Mouse (Mus musculus): ENCODE data around the gene Scel. TPM values are rescaled to one million over a fixed set of nuclear protein-coding genes. Genes with fewer than 3 reads are reported as not detected.
"Not testable (repeated sequence)": the region's sequence is repeated elsewhere in the genome, so short reads cannot be mapped to it uniquely, and the experiment has no call there.

Scel gene
- not detected in 2 replicates for total RNA-seq (2017)

DNA sequence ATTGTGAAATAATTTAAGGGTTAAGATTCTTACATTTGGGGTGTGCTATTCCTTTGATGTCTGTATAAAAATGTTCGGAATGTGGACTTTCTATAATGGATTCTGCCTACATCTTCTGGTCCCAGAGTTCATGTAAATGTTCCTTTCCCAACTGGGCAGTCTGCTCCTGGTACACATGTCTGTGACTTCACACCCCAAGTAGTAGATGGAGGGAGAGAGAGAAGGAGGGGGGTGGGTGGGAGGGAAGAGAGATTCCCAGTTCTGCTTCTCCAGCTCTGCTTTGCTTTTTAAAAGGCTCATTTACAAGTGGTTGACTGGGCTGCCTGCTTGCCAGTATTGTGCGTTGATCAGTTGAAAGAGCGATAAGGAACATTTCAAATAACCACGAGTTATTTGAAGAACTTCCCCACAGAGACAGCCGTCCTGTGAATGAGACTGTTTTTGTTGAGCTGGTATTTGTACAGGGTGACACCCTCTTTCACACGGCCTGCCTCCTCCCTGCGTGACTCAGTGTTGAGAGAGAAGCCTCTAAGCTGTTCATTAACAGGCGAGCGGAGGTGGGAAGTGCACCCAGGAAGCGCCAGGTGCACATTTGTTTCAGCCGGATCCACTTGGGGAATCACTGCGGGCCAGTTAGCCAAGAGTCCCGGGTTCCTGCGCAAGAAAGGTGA lies at the start of gene Scel:
Scel (plus strand) TSS at position 541 of the 671 bp plus-strand sequence.
- ATAC-seq (replicated peaks in 1 of 2; ENCODE audit: insufficient read depth in 1 of 2, low FRiP score in 2 of 2, low TSS enrichment in 1 of 2, low read depth in 1 of 2, poor library complexity in 2 of 2, severe bottlenecking in 2 of 2): peak in 1 of 2 experiments; percentile 46; a peak in 2 of 4 replicates

DNA sequence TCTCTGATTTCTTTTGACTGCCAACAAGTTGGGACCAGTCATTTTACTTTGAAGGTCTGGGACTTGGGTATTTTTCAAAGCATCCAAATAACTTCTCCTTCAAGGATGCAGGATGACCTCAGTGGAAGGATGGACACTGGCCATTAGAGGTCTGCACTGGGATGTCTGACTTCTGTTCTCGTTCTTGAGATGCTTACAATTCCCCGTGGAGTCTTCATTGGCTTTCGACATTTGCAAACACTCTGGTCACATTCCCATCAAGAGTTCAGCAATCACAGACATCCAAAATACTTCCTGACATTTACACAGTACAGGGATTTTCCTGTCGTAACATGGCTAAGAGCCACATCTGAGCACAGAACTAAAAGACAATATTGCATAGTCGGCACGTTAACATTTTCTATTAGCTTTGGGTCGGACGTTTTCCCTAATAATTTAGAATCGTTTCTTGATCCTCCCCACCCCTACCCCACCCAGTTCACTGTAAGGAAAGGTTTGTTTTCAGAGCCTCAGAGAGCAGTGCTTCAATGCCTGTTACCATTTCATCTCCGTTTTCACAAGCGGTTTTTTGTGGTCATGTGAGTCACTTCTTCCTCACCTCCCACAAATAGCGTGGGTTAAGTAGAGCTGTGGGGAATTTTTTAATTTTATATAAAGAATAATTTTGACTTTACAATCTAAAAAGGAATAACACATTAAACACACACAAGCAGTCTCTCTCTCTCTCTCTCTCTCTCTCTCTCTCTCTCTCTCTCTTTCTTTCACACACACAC lies 44.3 kb upstream of the Scel start:
- no peak for ATAC-seq (replicated peaks in 1 of 2; ENCODE audit: insufficient read depth in 1 of 2, low FRiP score in 2 of 2, low TSS enrichment in 1 of 2, low read depth in 1 of 2, poor library complexity in 2 of 2, severe bottlenecking in 2 of 2)

DNA sequence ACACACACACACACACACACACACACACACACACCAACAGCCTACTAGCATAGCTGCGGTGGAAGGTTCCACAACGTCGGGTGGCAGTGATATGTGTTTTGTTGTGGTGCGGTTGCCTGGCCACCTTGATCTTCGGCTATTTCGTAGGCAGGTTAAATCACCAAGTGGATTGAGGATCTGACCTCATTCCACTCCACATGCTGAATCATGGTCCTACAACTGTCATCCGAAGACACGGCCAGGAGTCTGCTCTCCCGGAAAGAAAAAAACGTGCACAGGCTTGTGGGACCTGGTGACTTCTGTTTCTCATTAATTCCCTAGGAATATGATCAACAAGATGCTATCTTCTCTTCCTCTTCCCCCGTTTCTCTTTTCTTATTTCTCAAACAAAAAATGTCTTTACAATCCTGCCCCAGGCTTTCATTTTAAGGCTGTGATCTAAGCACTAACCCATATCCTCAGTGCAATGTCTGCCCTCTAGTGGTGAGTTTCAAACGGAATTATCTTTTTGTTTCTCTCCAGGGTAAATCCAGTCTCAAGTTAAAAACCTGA lies 43.6 kb upstream of the Scel start:
- peak; percentile 99 to 100 for ATAC-seq (replicated peaks in 1 of 2; ENCODE audit: insufficient read depth in 1 of 2, low FRiP score in 2 of 2, low TSS enrichment in 1 of 2, low read depth in 1 of 2, poor library complexity in 2 of 2, severe bottlenecking in 2 of 2)

DNA sequence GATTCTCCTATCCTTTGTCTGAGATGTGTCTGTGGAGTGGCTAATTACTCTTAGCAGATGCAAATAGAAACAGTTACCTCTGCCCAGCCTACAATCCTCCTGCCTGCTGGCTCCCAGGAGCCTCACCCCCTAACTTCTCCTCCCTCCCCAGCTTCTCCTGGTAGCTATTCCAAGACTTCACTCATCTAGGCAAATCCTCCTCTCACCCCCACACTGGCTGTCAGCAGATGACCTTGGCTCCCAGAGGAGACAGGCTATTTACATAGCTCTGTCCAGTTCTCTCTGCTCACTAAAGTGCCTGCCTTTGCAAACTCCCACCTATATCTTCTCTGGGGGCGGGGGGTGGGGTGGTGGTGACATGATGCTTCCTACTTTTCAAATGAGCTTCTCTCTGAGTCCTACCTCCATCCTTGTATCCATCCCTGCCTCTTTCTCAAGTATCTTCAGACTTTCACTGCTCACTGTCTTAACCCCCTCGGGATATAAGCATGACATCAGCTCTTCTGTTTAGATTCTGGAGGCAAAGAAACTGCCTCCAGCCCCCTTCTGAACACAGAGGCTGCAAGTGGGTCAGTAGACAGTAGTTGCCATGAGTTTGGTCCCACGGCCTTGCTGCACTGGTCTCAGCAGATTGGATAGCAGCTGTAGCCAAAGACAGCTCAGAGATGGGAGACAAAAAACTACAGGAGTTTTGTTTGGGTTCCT lies 41.9 kb upstream of the Scel start:
- ATAC-seq (replicated peaks in 1 of 2; ENCODE audit: insufficient read depth in 1 of 2, low FRiP score in 2 of 2, low TSS enrichment in 1 of 2, low read depth in 1 of 2, poor library complexity in 2 of 2, severe bottlenecking in 2 of 2): no peak

DNA sequence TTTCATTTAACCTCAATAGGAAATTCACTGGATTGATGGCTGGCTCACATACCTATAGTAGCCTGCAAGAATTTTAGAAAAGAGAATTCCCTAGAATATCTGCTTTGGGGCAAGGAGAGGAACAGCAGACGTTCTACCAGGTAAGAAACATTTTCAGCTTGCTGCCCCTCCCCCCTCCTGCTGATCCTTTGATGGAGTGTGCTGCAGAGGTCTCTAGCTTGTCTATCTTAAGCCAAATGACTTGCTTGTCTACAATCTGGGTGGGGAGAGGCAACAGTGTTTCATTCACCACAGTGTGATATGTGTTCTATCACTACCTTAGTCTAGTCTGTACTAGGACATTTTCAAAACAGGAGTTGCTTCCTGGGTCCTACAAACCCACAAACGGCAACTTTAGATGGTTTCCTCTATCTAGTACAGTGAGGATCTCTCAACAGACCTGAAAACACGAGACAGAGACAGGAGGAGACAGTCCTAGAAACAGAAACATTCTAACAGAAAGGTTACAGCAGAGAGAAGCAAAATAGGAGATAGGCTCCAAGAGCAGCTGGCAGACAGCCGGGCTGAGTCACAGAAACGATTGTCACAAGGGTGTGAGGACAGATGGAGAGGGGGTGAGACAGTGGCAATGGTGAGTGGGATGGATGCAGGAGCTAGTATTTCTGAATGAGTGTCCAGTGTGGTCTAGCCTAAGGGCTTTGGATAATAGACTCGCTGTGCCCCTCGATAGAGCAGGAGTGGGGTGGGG lies 41.2 kb upstream of the Scel start:
- no peak for ATAC-seq (replicated peaks in 1 of 2; ENCODE audit: insufficient read depth in 1 of 2, low FRiP score in 2 of 2, low TSS enrichment in 1 of 2, low read depth in 1 of 2, poor library complexity in 2 of 2, severe bottlenecking in 2 of 2)

DNA sequence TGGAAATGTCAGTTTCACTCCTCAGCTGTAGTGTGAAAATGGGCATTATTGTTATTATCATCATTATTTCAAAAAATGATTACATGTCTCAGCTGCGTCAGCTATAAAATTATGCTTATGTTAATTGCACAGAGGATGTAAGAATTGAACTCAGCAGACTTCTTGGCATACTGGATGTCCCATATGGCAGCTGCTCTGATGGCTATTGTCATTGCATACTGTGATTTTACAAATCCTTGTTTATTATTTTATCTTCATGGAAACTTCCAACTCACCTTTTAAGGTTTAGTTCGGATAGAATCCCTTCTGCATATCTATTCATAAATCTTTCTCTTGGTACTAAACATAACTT lies 40.6 kb upstream of the Scel start:
- no peak for ATAC-seq (replicated peaks in 1 of 2; ENCODE audit: insufficient read depth in 1 of 2, low FRiP score in 2 of 2, low TSS enrichment in 1 of 2, low read depth in 1 of 2, poor library complexity in 2 of 2, severe bottlenecking in 2 of 2)

DNA sequence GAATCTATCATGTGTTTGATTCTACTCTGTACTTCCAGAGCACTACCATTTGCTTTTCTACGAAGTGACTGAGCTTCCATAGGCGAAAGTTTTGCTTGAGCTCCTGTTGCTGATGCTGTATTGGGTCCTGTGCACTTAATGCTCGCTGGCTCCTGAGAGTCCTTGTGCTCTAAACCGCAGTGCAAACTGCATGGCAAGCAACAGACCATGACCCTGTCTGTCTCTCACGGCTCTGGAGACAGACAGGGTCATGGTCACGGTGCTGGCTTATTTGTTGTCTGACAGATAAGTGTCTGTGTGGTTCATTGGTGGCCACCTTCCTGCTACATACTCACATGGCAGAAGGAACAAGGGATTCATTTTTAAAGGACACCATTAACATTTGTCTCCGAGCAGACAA lies 37.8 kb upstream of the Scel start:
- ATAC-seq (replicated peaks in 1 of 2; ENCODE audit: insufficient read depth in 1 of 2, low FRiP score in 2 of 2, low TSS enrichment in 1 of 2, low read depth in 1 of 2, poor library complexity in 2 of 2, severe bottlenecking in 2 of 2): no peak

DNA sequence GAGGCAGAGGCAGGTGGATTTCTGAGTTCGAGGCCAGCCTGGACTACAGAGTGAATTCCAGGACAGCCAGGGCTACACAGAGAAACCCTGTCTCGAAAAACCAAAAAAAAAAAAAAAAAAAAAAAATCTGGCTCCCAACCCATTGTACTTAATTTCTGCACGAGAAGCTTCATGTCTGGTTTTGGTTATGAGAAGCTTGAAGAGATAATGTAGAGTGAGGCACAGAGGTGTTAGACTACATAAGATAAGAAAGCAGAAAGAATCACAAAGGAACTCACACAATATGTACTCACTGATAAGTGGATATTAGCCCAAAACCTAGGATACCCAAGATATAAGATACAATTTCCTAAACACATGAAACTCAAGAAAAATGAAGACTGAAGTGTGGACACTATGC lies 36.9 kb upstream of the Scel start:
- ATAC-seq (replicated peaks in 1 of 2; ENCODE audit: insufficient read depth in 1 of 2, low FRiP score in 2 of 2, low TSS enrichment in 1 of 2, low read depth in 1 of 2, poor library complexity in 2 of 2, severe bottlenecking in 2 of 2): not testable (repeated sequence)

DNA sequence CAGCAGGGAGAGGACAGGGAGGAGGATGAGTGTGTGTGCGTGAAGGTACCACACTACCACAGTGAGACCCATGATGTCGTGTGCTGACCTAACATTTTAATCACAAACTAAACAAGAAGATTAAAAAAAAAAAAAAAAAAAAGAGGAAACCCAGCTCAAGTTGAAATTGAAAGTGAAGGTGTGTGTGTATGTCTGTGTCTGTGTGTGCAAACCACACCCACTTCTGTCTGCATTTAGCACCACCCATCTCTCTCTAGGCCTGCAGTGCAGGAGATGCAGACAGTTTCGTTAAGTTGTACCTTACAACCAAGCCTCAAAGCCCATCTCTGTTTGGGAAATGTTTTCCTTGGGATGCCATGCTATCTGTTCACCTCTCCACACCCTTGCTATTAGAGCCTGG lies 35.9 kb upstream of the Scel start:
- ATAC-seq (replicated peaks in 1 of 2; ENCODE audit: insufficient read depth in 1 of 2, low FRiP score in 2 of 2, low TSS enrichment in 1 of 2, low read depth in 1 of 2, poor library complexity in 2 of 2, severe bottlenecking in 2 of 2): peak; percentile 90 to 92

DNA sequence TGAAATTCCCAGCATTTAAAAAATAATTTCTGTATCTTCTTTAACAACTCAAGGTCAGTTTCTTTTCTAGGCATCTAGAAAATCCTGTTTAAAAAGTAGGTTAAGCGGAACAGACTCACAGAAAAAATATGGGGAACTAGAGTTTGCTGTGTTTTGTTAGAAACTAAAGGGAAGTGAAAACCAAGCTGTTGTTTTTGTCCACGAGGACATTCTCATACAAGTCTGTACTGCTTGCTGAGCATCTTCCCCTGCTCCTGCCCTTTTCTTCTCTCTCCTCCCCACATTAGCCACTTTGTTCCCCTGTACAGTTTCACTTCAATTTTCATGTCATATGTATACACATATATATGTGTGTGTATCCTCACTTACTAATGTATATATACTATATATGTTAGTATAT lies 35.2 kb upstream of the Scel start:
- ATAC-seq (replicated peaks in 1 of 2; ENCODE audit: insufficient read depth in 1 of 2, low FRiP score in 2 of 2, low TSS enrichment in 1 of 2, low read depth in 1 of 2, poor library complexity in 2 of 2, severe bottlenecking in 2 of 2): peak; percentile 52 to 55; a peak in 3 of 4 replicates

DNA sequence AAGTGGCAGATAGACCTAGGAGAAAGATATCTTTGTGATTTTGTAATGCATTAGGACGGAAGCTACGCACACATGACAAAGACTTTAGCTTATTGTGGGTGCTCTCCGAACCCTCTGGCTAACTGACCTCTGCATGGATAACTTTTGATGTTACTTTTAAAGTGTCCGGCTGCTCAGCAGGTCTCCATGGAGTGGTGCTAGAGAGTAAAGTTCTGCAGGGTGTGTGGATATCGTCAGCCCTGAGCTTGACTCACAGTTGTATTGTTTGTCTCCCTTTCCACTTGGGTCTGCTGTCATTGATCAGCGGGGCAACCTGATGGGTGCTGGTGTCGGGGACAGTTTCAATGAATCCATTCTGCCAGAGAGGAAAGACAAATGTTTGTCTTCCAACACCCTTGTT lies 33.7 kb upstream of the Scel start:
- no peak for ATAC-seq (replicated peaks in 1 of 2; ENCODE audit: insufficient read depth in 1 of 2, low FRiP score in 2 of 2, low TSS enrichment in 1 of 2, low read depth in 1 of 2, poor library complexity in 2 of 2, severe bottlenecking in 2 of 2)

DNA sequence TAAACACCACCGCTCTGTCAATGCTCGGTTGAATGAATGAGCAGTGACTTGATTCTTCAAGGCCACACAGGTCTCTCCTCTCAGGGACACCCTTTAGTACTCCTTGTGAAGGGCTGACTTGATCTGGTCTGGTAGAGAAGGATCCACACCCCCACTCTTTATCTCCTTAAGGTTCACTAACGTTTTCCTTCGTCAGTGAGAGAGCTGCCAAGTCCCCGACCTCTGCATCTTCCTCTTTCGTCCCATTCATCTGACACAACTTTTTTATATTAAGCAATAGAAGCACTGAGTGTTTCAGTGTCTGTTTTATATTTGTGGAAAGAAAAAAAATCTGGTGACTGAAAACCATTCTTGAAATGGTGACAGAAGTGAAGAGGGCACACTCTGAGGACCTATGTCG lies 31.6 kb upstream of the Scel start:
- ATAC-seq (replicated peaks in 1 of 2; ENCODE audit: insufficient read depth in 1 of 2, low FRiP score in 2 of 2, low TSS enrichment in 1 of 2, low read depth in 1 of 2, poor library complexity in 2 of 2, severe bottlenecking in 2 of 2): no peak

DNA sequence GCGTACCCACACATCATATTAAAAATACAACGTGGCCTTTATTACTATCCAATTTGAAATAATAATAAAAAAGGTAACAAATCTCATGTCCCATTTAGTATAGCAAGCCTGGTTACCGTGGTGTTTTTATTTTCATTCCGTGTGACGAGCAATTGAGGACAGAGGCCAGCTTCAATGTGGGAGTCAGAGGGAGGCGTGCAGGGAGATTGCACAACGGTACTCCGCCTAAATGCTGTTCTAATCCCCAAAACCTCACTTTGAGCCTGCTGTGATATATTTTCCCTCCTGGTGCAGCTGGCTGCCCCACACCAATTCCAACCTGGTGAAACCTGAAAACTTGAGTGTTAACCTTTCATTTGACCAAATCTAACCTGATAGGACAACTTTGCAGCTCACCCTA lies 27.5 kb upstream of the Scel start:
- no peak for ATAC-seq (replicated peaks in 1 of 2; ENCODE audit: insufficient read depth in 1 of 2, low FRiP score in 2 of 2, low TSS enrichment in 1 of 2, low read depth in 1 of 2, poor library complexity in 2 of 2, severe bottlenecking in 2 of 2)

DNA sequence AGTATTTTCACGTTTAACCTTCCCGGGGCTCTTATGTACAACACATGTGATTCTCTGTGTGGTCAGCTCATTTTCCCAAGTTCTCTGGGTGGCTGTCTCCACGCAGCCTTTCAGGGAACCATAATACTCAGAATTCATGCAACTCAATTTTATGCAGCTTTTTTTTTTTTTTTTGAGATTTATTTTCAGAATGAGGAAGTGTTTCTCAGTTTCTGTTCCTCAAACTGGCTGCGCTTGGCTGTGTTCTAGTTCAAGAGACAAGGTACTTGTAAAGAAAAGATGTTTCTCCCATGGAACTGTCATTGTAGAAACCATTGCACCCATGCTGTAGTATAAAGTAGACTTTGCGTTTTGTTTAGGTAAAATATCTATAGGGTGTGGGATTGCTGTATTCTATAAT lies 26.2 kb upstream of the Scel start:
- ATAC-seq (replicated peaks in 1 of 2; ENCODE audit: insufficient read depth in 1 of 2, low FRiP score in 2 of 2, low TSS enrichment in 1 of 2, low read depth in 1 of 2, poor library complexity in 2 of 2, severe bottlenecking in 2 of 2): peak; percentile 68 to 77

DNA sequence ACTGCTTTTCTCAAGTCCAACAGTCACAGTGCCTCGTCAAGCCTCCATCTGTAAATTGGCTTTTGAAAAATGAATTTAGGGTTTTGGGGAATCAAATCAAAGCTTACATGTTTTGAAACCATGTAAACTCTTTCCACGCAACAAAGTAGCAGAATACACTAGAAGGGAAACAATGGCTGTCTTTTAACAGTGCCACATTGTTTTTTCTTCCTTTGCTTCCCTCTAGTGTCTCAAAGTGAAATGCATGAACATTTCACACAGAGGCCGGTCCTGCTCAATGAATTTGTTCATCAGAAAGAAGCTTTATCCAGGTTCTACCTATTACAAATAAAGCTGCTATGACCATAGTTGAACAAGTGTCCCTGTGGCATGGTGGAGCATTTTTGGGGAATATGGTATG lies 24.5 kb upstream of the Scel start:
- ATAC-seq (replicated peaks in 1 of 2; ENCODE audit: insufficient read depth in 1 of 2, low FRiP score in 2 of 2, low TSS enrichment in 1 of 2, low read depth in 1 of 2, poor library complexity in 2 of 2, severe bottlenecking in 2 of 2): peak; percentile 59 to 65; a peak in 3 of 4 replicates

DNA sequence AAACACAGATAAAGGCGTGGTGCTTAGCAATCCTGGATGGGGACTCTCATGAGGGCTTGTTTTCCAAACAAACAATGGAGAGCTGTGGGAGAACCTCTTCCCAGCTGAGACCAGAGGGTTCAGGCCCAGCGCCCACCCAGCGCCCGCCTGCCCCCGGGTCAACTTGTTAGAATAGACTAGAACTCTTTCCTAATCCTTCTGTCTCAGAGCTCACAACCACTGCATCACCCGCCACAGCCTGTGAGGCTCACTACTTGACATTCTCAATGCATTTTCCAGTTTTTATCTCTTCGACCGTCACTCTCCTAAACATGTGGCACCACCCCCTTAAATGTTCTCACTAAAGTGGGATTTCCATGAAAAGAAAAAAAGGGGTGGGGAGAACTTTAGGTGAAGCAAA lies 14.9 kb upstream of the Scel start:
- no peak for ATAC-seq (replicated peaks in 1 of 2; ENCODE audit: insufficient read depth in 1 of 2, low FRiP score in 2 of 2, low TSS enrichment in 1 of 2, low read depth in 1 of 2, poor library complexity in 2 of 2, severe bottlenecking in 2 of 2)

DNA sequence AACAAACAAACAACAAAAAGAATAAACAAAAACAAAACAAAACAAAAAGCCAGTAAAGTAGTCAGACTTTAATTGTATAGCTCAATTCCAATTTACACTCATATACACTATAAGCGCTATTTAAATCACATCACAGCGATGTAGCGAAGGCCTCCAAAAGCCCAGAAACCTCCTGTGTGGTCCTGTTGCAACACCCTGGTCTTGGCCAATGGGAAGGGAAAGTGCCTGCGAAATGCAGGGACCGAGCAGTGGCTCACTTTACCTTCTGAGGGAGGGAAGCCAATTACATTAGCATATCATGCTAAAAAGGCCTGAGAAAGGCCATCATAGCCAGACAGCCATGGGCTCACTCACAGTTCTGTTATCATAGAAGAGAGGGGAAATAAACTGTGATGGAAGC lies 14.5 kb upstream of the Scel start:
- ATAC-seq (replicated peaks in 1 of 2; ENCODE audit: insufficient read depth in 1 of 2, low FRiP score in 2 of 2, low TSS enrichment in 1 of 2, low read depth in 1 of 2, poor library complexity in 2 of 2, severe bottlenecking in 2 of 2): no peak
